Mouse (Mus musculus): Measurements from ENCODE around the gene Gm5346.
A peak's percentile ranks its signal among the peaks of the same experiment; 100 is the strongest.
"Not testable (repeated sequence)": the region's sequence is repeated elsewhere in the genome, so short reads cannot be mapped to it uniquely, and the experiment has no call there.

The Gm5346 gene

GRCm38 (mm10) chr8:43627176-43627575, at the start of gene Gm5346:
Gm5346 (minus strand) TSS chr8:43627276.
- TF ChIP-seq POU5F1 (IDR thresholded peaks at IDR 0.05; ENCODE audit: borderline replicate concordance, low read length) = no peak
- no peak for TF ChIP-seq CTCF (conservative IDR thresholded peaks at IDR 0.05; ENCODE audit: low read length)
- TF ChIP-seq NANOG (IDR thresholded peaks at IDR 0.05; ENCODE audit: borderline replicate concordance, low read length) = no peak

GRCm38 (mm10) chr8:43616046-43616445, 11.0 kb downstream of the Gm5346 start:
- Histone ChIP-seq H3K9me3 (ENCODE audit: low read length) (no peaks in the 10 kb centered on the region), H3K4me1 (replicated peaks; ENCODE audit: low read depth, low read length) (peaks cover 10% of the 10 kb centered on the region)

More at GRCm38 (mm10) chr8:43627176-43627575, at the start of gene Gm5346:
- Histone ChIP-seq H3K9me3 (ENCODE audit: low read length) (no peaks in the 10 kb centered on the region), H3K4me3 (replicated peaks; ENCODE audit: low read length) (no peak within 1 kb of the TSS), H3K36me3 (ENCODE audit: insufficient read depth, low read length) (no peaks in the 10 kb centered on the region), H3K27me3 (ENCODE audit: insufficient read depth, low read length) (no peaks in the 10 kb centered on the region), H3K4me1 (replicated peaks; ENCODE audit: low read depth, low read length) (no peaks in the 10 kb centered on the region)

GRCm38 (mm10) chr8:43603657-43604056, 23.4 kb downstream of the Gm5346 start:
- H3K27me3 ChIP-seq (ENCODE audit: insufficient read depth, low read length); H3K36me3 ChIP-seq (ENCODE audit: insufficient read depth, low read length); H3K9me3 ChIP-seq (ENCODE audit: low read length); H3K4me1 ChIP-seq (replicated peaks; ENCODE audit: low read depth, low read length): not testable (repeated sequence)
- peak overlapping the region; percentile 79 for H3K4me3 ChIP-seq (replicated peaks; ENCODE audit: low read length)

More at GRCm38 (mm10) chr8:43616046-43616445, 11.0 kb downstream of the Gm5346 start:
- Histone ChIP-seq H3K4me3 (replicated peaks; ENCODE audit: low read length) (no peak overlapping the region), H3K36me3 (ENCODE audit: insufficient read depth, low read length) (no peaks in the 10 kb centered on the region), H3K27me3 (ENCODE audit: insufficient read depth, low read length) (no peaks in the 10 kb centered on the region)
- TF ChIP-seq POU5F1 (IDR thresholded peaks at IDR 0.05; ENCODE audit: borderline replicate concordance, low read length) = no peak
- TF ChIP-seq NANOG (IDR thresholded peaks at IDR 0.05; ENCODE audit: borderline replicate concordance, low read length) = peak; percentile 81

GRCm38 (mm10) chr8:43603166-43603565, 23.9 kb downstream of the Gm5346 start:
- H3K27me3 ChIP-seq (ENCODE audit: insufficient read depth, low read length); H3K36me3 ChIP-seq (ENCODE audit: insufficient read depth, low read length); H3K9me3 ChIP-seq (ENCODE audit: low read length); H3K4me1 ChIP-seq (replicated peaks; ENCODE audit: low read depth, low read length): not testable (repeated sequence)
- H3K4me3 ChIP-seq (replicated peaks; ENCODE audit: low read length) = peak overlapping the region; percentile 79

GRCm38 (mm10) chr8:43576607-43577006, 50.5 kb downstream of the Gm5346 start, which contains the start of gene Adam26a:
Adam26a (minus strand) TSS chr8:43576707.
- not testable (repeated sequence) for H3K9me3 ChIP-seq (ENCODE audit: low read length); H3K36me3 ChIP-seq (ENCODE audit: insufficient read depth, low read length); H3K4me1 ChIP-seq (replicated peaks; ENCODE audit: low read depth, low read length); H3K4me3 ChIP-seq (replicated peaks; ENCODE audit: low read length); H3K27me3 ChIP-seq (ENCODE audit: insufficient read depth, low read length)
